Mouse (Mus musculus): ENCODE results near the gene Dusp10.

DNA sequence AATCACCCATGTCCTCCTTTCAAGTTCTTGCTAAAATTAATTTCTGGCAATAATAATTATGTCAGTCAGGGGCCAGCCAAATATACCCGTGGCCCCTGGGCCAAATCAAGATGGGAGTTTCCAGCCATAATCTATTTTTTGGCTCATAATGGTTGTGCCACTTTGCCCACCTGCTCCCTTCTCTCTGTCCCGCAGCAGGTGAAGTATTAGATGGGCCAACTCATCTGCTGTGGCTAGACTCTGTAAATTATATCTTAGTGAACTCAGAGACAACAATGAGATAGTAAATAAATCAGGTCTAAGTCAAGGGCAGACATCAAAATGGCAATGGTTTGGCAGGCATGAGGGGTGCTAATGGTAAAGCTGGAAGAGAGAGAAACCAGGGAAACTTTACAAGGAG is 4.5 kb downstream of the Dusp10 start:
- TF ChIP-seq CTCF (conservative IDR thresholded peaks at IDR 0.05; ENCODE audit: low read length) (no peak), POU5F1 (IDR thresholded peaks at IDR 0.05; ENCODE audit: borderline replicate concordance, low read length) (no peak), NANOG (IDR thresholded peaks at IDR 0.05; ENCODE audit: borderline replicate concordance, low read length) (no peak)
